Mouse (Mus musculus) MEL (cell line): ENCODE data around the gene Vmn1r22.

Source experiments
- CTCF ChIP-seq, 3 experiments: IDR thresholded peaks in 2 of 3; conservative IDR thresholded peaks in 1 of 3; 2 replicates each; pipeline ENCODE4 v1.5.1; 2011 to 2012; ENCODE audit warnings: low read length in 3 of 3, low read depth in 2 of 3, mild to moderate bottlenecking in 2 of 3, improper control_type of control experiment in 1 of 3, inconsistent platforms in 1 of 3, mixed read lengths in 1 of 3, moderate library complexity in 1 of 3; ENCODE audit not compliant: control insufficient read depth in 1 of 3, insufficient read depth in 1 of 3, poor library complexity in 1 of 3, severe bottlenecking in 1 of 3
- POLR2AphosphoS2 ChIP-seq: IDR thresholded peaks from 2 replicates; pipeline ENCODE4 v1.6.1; 2011; ENCODE audit warnings: low read length, improper control_type of control experiment
- ZMIZ1 ChIP-seq: IDR thresholded peaks from 2 replicates; pipeline ENCODE4 v1.6.1; 2012; ENCODE audit warnings: low read depth, mild to moderate bottlenecking, inconsistent platforms, low read length, improper control_type of control experiment, moderate library complexity

GRCm38 (mm10) chr6:57926738-57927137 is 18.9 kb upstream of the Vmn1r22 start, which contains the start of gene Vmn1r23:
- TF ChIP-seq POLR2AphosphoS2 (no peak), ZMIZ1 (no peak), CTCF (IDR thresholded peaks at IDR 0.05 in 2 of 3, conservative IDR thresholded peaks at IDR 0.05 in 1 of 3; ENCODE audit: control insufficient read depth in 1 of 3, insufficient read depth in 1 of 3, low read depth in 2 of 3, low read length in 3 of 3, poor library complexity in 1 of 3, severe bottlenecking in 1 of 3) (no peak)
